Mouse (Mus musculus): ENCODE data around the gene Gda. TPM values are rescaled to one million over a fixed set of nuclear protein-coding genes. Genes with fewer than 3 reads are reported as not detected.

The Gda gene
- polyA plus RNA-seq, 1 experiment from 2014 or later: 0.05 TPM

- 91% methylated on average over 6 of the region's 6 CpGs for WGBS
- Histone ChIP-seq H3K27me3 (ENCODE audit: insufficient read depth, low read length) (no peaks in the 10 kb centered on the region), H3K4me3 (replicated peaks; ENCODE audit: low read depth, low read length) (no peak overlapping the region), H3K27ac (no peak overlapping the region), H3K9ac (ENCODE audit: low read depth, low read length) (no peak overlapping the region), H3K9me3 (replicated peaks; ENCODE audit: low read length) (no peaks in the 10 kb centered on the region), H3K4me1 (replicated peaks; ENCODE audit: insufficient read depth, low read length) (no peaks in the 10 kb centered on the region), H3K36me3 (ENCODE audit: insufficient read depth, low read length) (no peaks in the 10 kb centered on the region), H3K4me2 (ENCODE audit: low read length) (no peak overlapping the region)
- ATAC-seq (replicated peaks; ENCODE audit: low FRiP score, low read depth) (no peak), DNase-seq (ENCODE audit: low spot score) (no peak)
- no peak for TF ChIP-seq CTCF (IDR thresholded peaks at IDR 0.05; ENCODE audit: low read depth)
These were observed 126.6 kb downstream of the Gda start for GRCm38 (mm10) chr19:21346646-21347045.

Other genes with a start within 250 kb of the Gda start
- 117 and 120 TPM in 2 replicates for gene Zfand5, start 201.2 kb downstream of the Gda start, polyA plus RNA-seq (2015; fragmentation: Nextera tagmentation; extraction: Ambion mirVana)
- 57.1 and 59.0 TPM in 2 replicates for gene 1110059E24Rik, start 179.5 kb upstream of the Gda start, polyA plus RNA-seq (2015; fragmentation: Nextera tagmentation; extraction: Ambion mirVana)
- 42.9 and 45.3 TPM in 2 replicates for gene Abhd17b, start 179.7 kb upstream of the Gda start, polyA plus RNA-seq (2015; fragmentation: Nextera tagmentation; extraction: Ambion mirVana)